Mouse (Mus musculus) ES-E14 (cell line): ENCODE measurements around the gene Blvrb. TPM values are rescaled to one million over a fixed set of nuclear protein-coding genes. Genes with fewer than 3 reads are reported as not detected.
"Not testable (repeated sequence)": the region's sequence is repeated elsewhere in the genome, so short reads cannot be mapped to it uniquely, and the experiment has no call there.

Source experiments
- DNase-seq: peaks from one replicate; pipeline ENCODE4 v3.0.0-alpha.2; 2013; ENCODE audit warnings: low read depth, low spot score
- H3K27ac ChIP-seq: 2 replicates; pipeline ENCODE4 v1.5.1; 2012; ENCODE audit warnings: low read depth, mild to moderate bottlenecking, low read length, moderate library complexity, mixed read lengths; ENCODE audit not compliant: poor library complexity, insufficient read depth, severe bottlenecking
- H3K36me3 ChIP-seq: 2 replicates; pipeline ENCODE4 v1.6.1; 2012; ENCODE audit warnings: mild to moderate bottlenecking, low read length, moderate library complexity, mixed read lengths; ENCODE audit not compliant: control insufficient read depth, poor library complexity, insufficient read depth, severe bottlenecking
- H3K4me1 ChIP-seq, 2 experiments: fragments of 150-350 bp in 1 of 2; sonication (generic) in 1 of 2; 2 replicates each; pipeline ENCODE4 v1.6.1; 2012; ENCODE audit warnings: low read length in 2 of 2, mild to moderate bottlenecking in 1 of 2, mixed read lengths in 1 of 2; ENCODE audit not compliant: control insufficient read depth in 2 of 2, insufficient read depth in 2 of 2, poor library complexity in 1 of 2
- H3K4me3 ChIP-seq, 2 experiments: fragments of 150-350 bp in 1 of 2; sonication (generic) in 1 of 2; 2 replicates each; pipeline ENCODE4 v1.5.1; 2012; ENCODE audit warnings: low read length in 2 of 2, low read depth in 1 of 2, mild to moderate bottlenecking in 1 of 2, mixed read lengths in 1 of 2; ENCODE audit not compliant: insufficient read depth in 1 of 2, poor library complexity in 1 of 2, severe bottlenecking in 1 of 2
- H3K9ac ChIP-seq: 2 replicates; pipeline ENCODE4 v1.6.1; 2012; ENCODE audit warnings: low read depth, mild to moderate bottlenecking, low read length, mixed read lengths; ENCODE audit not compliant: poor library complexity, insufficient read depth, severe bottlenecking
- H3K9me3 ChIP-seq: fragments of 150-350 bp; sonication (generic); 2 replicates; pipeline ENCODE4 v1.6.1; 2012; ENCODE audit warnings: low read depth, mild to moderate bottlenecking, low read length; ENCODE audit not compliant: control insufficient read depth, insufficient read depth
- CHD2 ChIP-seq: IDR thresholded peaks from 2 replicates; pipeline ENCODE4 v1.6.1; 2014; ENCODE audit warnings: mild to moderate bottlenecking, low read depth, low read length, inconsistent platforms
- HCFC1 ChIP-seq: IDR thresholded peaks from 2 replicates; pipeline ENCODE4 v1.6.1; 2012; ENCODE audit warnings: low read length, inconsistent platforms, borderline replicate concordance; ENCODE audit not compliant: insufficient read depth
- MAFK ChIP-seq: IDR thresholded peaks from 2 replicates; pipeline ENCODE4 v1.6.1; 2014; ENCODE audit warnings: mild to moderate bottlenecking, low read depth, low read length, inconsistent platforms; ENCODE audit not compliant: insufficient read depth
- ZC3H11A ChIP-seq: IDR thresholded peaks from 2 replicates; pipeline ENCODE4 v1.6.1; 2012; ENCODE audit warnings: low read depth, mild to moderate bottlenecking, inconsistent platforms, low read length, borderline replicate concordance
- ZNF384 ChIP-seq: IDR thresholded peaks from 2 replicates; pipeline ENCODE4 v1.6.1; 2012; ENCODE audit warnings: low read depth, low read length, inconsistent platforms
- in situ Hi-C, 2 experiments: fragments of 600-800 bp; cut with MboI; formaldehyde crosslinking; loops; one replicate each; pipeline ENCODE4 v1.15.1; 2025; ENCODE audit warnings: low sequenced_read_pairs in 2 of 2, inconsistent platforms in 1 of 2; ENCODE audit not compliant: unreplicated experiment in 2 of 2
- total RNA-seq: library from RNA; depleted of rRNA; stranded (reverse); fragments of 300-350 nt; gene quantifications from 2 replicates; pipeline ENCODE4 v1.2.3, GENCODE M21; 2012

Blvrb gene
- total RNA-seq, 1 experiment: 29.6 TPM

- DNase-seq: no peak
- H3K27ac ChIP-seq: peak overlapping the region; percentile 89
- peaks cover 8% of the 10 kb centered on the region for H3K36me3 ChIP-seq
- peak overlapping the region; percentile 57 to 60 for H3K4me3 ChIP-seq
- in situ Hi-C loops: no loop called here
- no peaks in the 10 kb centered on the region for H3K9me3 ChIP-seq
- peak overlapping the region; percentile 62 for H3K9ac ChIP-seq
- peaks cover 0 to 24% of the 10 kb centered on the region in 2 experiments; a peak in 2 of 4 replicates for H3K4me1 ChIP-seq
- TF ChIP-seq ZC3H11A (no peak), CHD2 (no peak), MAFK (no peak), HCFC1 (no peak), ZNF384 (no peak)
Observed at GRCm38 (mm10) chr7:27490227-27490542, 42.4 kb downstream of the Blvrb start.

GRCm38 (mm10) chr7:27490543-27491329 lies 43.0 kb downstream of the Blvrb start:
- DNase-seq: no peak
- in situ Hi-C loops: no loop called here
- Histone ChIP-seq H3K9me3 (no peaks in the 10 kb centered on the region), H3K36me3 (peaks cover 8% of the 10 kb centered on the region), H3K9ac (peak overlapping the region; percentile 76), H3K27ac (peak overlapping the region; percentile 89), H3K4me1 (peaks cover 0 to 24% of the 10 kb centered on the region in 2 experiments; a peak in 2 of 4 replicates), H3K4me3 (peak overlapping the region; percentile 57 to 65)
- TF ChIP-seq MAFK (no peak), ZNF384 (peak; percentile 91)

GRCm38 (mm10) chr7:27491856-27492255 lies 44.1 kb downstream of the Blvrb start:
- Histone ChIP-seq H3K9ac (peak overlapping the region; percentile 33; the same call in 1 of the 2 replicates), H3K9me3 (no peaks in the 10 kb centered on the region), H3K36me3 (peaks cover 8% of the 10 kb centered on the region), H3K4me3 (no peak overlapping the region), H3K27ac (peak overlapping the region; percentile 19; the same call in 1 of the 2 replicates), H3K4me1 (peaks cover 0 to 24% of the 10 kb centered on the region in 2 experiments; a peak in 2 of 4 replicates)
- in situ Hi-C loops: no loop called here
- TF ChIP-seq CHD2 (no peak), HCFC1 (no peak), ZNF384 (no peak), MAFK (no peak), ZC3H11A (no peak)
- no peak for DNase-seq

- Histone ChIP-seq H3K4me1 (peaks cover 0 to 31% of the 10 kb centered on the region in 2 experiments; a peak in 2 of 4 replicates), H3K4me3 (no peak overlapping the region), H3K27ac (no peak overlapping the region), H3K36me3 (peaks cover 8% of the 10 kb centered on the region), H3K9ac (no peak overlapping the region), H3K9me3 (no peaks in the 10 kb centered on the region)
- DNase-seq: no peak
- no peak for TF ChIP-seq ZC3H11A
- no peak for TF ChIP-seq CHD2
- no peak for TF ChIP-seq HCFC1
- TF ChIP-seq MAFK: no peak
- in situ Hi-C loops: no loop called here
Observed at GRCm38 (mm10) chr7:27493022-27493421, 45.2 kb downstream of the Blvrb start.

GRCm38 (mm10) chr7:27493450-27493849 lies 45.7 kb downstream of the Blvrb start:
- Histone ChIP-seq H3K27ac (no peak overlapping the region), H3K9ac (no peak overlapping the region), H3K36me3 (peaks cover 8% of the 10 kb centered on the region), H3K4me1 (peaks cover under 1 to 31% of the 10 kb centered on the region in 2 experiments; a peak in 3 of 4 replicates), H3K4me3 (no peak overlapping the region), H3K9me3 (no peaks in the 10 kb centered on the region)
- TF ChIP-seq HCFC1 (no peak), MAFK (no peak), CHD2 (no peak), ZNF384 (no peak), ZC3H11A (no peak)
- no peak for DNase-seq
- in situ Hi-C loops: no loop called here

GRCm38 (mm10) chr7:27494659-27495367 lies 47.0 kb downstream of the Blvrb start:
- H3K9me3 ChIP-seq, H3K9ac ChIP-seq, in situ Hi-C loops, DNase-seq, H3K36me3 ChIP-seq, H3K27ac ChIP-seq, H3K4me3 ChIP-seq: not testable (repeated sequence)
- H3K4me1 ChIP-seq: peaks cover 4 to 28% of the 10 kb centered on the region in 2 experiments; a peak in 3 of 4 replicates
